Mouse (Mus musculus): Measurements from ENCODE around the gene Itln1.

GRCm38 (mm10) chr1:171556366-171556765 lies 21.3 kb upstream of the Itln1 start:
- TF ChIP-seq POLR2A (IDR thresholded peaks at IDR 0.05; ENCODE audit: low read depth, low read length): no peak
- no peak for TF ChIP-seq CTCF (IDR thresholded peaks at IDR 0.05; ENCODE audit: extremely low read depth, insufficient read length, insufficient replicate concordance, low read depth, low read length)
